Mouse (Mus musculus): ENCODE measurements around the gene Plin4. TPM values are rescaled to one million over a fixed set of nuclear protein-coding genes. Genes with fewer than 3 reads are reported as not detected.
"Not testable (repeated sequence)": the region's sequence is repeated elsewhere in the genome, so short reads cannot be mapped to it uniquely, and the experiment has no call there.

The Plin4 gene
- polyA plus RNA-seq, 1 experiment from 2014 or later = 0.15 TPM

GRCm38 (mm10) chr17:56065715-56066114 lies 43.9 kb downstream of the Plin4 start:
- not testable (repeated sequence) for H3K9ac ChIP-seq (ENCODE audit: low read depth, low read length); H3K27ac ChIP-seq (ENCODE audit: low read length); H3K4me3 ChIP-seq (ENCODE audit: low read depth, low read length); H3K9me3 ChIP-seq (replicated peaks; ENCODE audit: control insufficient read depth, low read length, poor library complexity, severe bottlenecking); H3K4me1 ChIP-seq (ENCODE audit: control insufficient read depth, insufficient read depth, low read length); H3K27me3 ChIP-seq (ENCODE audit: control insufficient read depth, insufficient read depth, low read depth, low read length); ATAC-seq; H3K4me2 ChIP-seq (ENCODE audit: low read length)
- H3K36me3 ChIP-seq (ENCODE audit: control insufficient read depth, insufficient read depth, low read length) = peaks cover 38% of the 10 kb centered on the region
- 82% methylated on average over 6 of the region's 6 CpGs for WGBS

GRCm38 (mm10) chr17:56062081-56062480 lies 47.5 kb downstream of the Plin4 start:
- no peak overlapping the region for H3K9ac ChIP-seq (ENCODE audit: low read depth, low read length)
- ATAC-seq = no peak
- no peaks in the 10 kb centered on the region for H3K9me3 ChIP-seq (replicated peaks; ENCODE audit: control insufficient read depth, low read length, poor library complexity, severe bottlenecking)
- H3K27ac ChIP-seq (ENCODE audit: low read length) = no peak overlapping the region
- no peaks in the 10 kb centered on the region for H3K4me1 ChIP-seq (ENCODE audit: control insufficient read depth, insufficient read depth, low read length)
- H3K36me3 ChIP-seq (ENCODE audit: control insufficient read depth, insufficient read depth, low read length) = peaks cover 9% of the 10 kb centered on the region
- no peaks in the 10 kb centered on the region for H3K27me3 ChIP-seq (ENCODE audit: control insufficient read depth, insufficient read depth, low read depth, low read length)
- no peak overlapping the region for H3K4me3 ChIP-seq (ENCODE audit: low read depth, low read length)
- no peak overlapping the region for H3K4me2 ChIP-seq (ENCODE audit: low read length)
- WGBS = 91% methylated on average over 7 of the region's 7 CpGs

GRCm38 (mm10) chr17:56057381-56058120 lies 52.1 kb downstream of the Plin4 start:
- Histone ChIP-seq H3K27ac (ENCODE audit: low read length) (no peak overlapping the region), H3K4me3 (ENCODE audit: low read depth, low read length) (no peak overlapping the region), H3K27me3 (ENCODE audit: control insufficient read depth, insufficient read depth, low read depth, low read length) (no peaks in the 10 kb centered on the region), H3K9me3 (replicated peaks; ENCODE audit: control insufficient read depth, low read length, poor library complexity, severe bottlenecking) (no peaks in the 10 kb centered on the region), H3K36me3 (ENCODE audit: control insufficient read depth, insufficient read depth, low read length) (peaks cover 2% of the 10 kb centered on the region; the same call in 1 of the 2 replicates), H3K9ac (ENCODE audit: low read depth, low read length) (no peak overlapping the region), H3K4me2 (ENCODE audit: low read length) (no peak overlapping the region), H3K4me1 (ENCODE audit: control insufficient read depth, insufficient read depth, low read length) (no peaks in the 10 kb centered on the region)
- 81% methylated on average over 11 of the region's 11 CpGs for whole genome bisulfite sequencing
- ATAC-seq = no peak

GRCm38 (mm10) chr17:56055945-56056678 lies 53.5 kb downstream of the Plin4 start:
- Histone ChIP-seq H3K27ac (ENCODE audit: low read length) (peak overlapping the region; percentile 13; the same call in 1 of the 2 replicates), H3K4me3 (ENCODE audit: low read depth, low read length) (no peak overlapping the region), H3K36me3 (ENCODE audit: control insufficient read depth, insufficient read depth, low read length) (peaks cover 2% of the 10 kb centered on the region; the same call in 1 of the 2 replicates), H3K4me2 (ENCODE audit: low read length) (no peak overlapping the region), H3K27me3 (ENCODE audit: control insufficient read depth, insufficient read depth, low read depth, low read length) (no peaks in the 10 kb centered on the region), H3K9ac (ENCODE audit: low read depth, low read length) (no peak overlapping the region), H3K9me3 (replicated peaks; ENCODE audit: control insufficient read depth, low read length, poor library complexity, severe bottlenecking) (no peaks in the 10 kb centered on the region), H3K4me1 (ENCODE audit: control insufficient read depth, insufficient read depth, low read length) (no peaks in the 10 kb centered on the region)
- 43% methylated on average over 4 of the region's 4 CpGs for WGBS
- peak; percentile 41; the same call in 1 of the 2 replicates for ATAC-seq

GRCm38 (mm10) chr17:56054938-56055337 lies 54.7 kb downstream of the Plin4 start:
- Histone ChIP-seq H3K27ac (ENCODE audit: low read length) (no peak overlapping the region), H3K9me3 (replicated peaks; ENCODE audit: control insufficient read depth, low read length, poor library complexity, severe bottlenecking) (no peaks in the 10 kb centered on the region), H3K27me3 (ENCODE audit: control insufficient read depth, insufficient read depth, low read depth, low read length) (no peaks in the 10 kb centered on the region), H3K4me2 (ENCODE audit: low read length) (no peak overlapping the region), H3K36me3 (ENCODE audit: control insufficient read depth, insufficient read depth, low read length) (peaks cover 2% of the 10 kb centered on the region; the same call in 1 of the 2 replicates), H3K4me1 (ENCODE audit: control insufficient read depth, insufficient read depth, low read length) (no peaks in the 10 kb centered on the region), H3K4me3 (ENCODE audit: low read depth, low read length) (no peak overlapping the region), H3K9ac (ENCODE audit: low read depth, low read length) (no peak overlapping the region)
- no peak for ATAC-seq

- no peaks in the 10 kb centered on the region for H3K4me1 ChIP-seq (ENCODE audit: control insufficient read depth, insufficient read depth, low read length)
- H3K4me2 ChIP-seq (ENCODE audit: low read length) = no peak overlapping the region
- H3K27ac ChIP-seq (ENCODE audit: low read length) = no peak overlapping the region
- no peaks in the 10 kb centered on the region for H3K9me3 ChIP-seq (replicated peaks; ENCODE audit: control insufficient read depth, low read length, poor library complexity, severe bottlenecking)
- H3K36me3 ChIP-seq (ENCODE audit: control insufficient read depth, insufficient read depth, low read length) = no peaks in the 10 kb centered on the region
- no peak for ATAC-seq
- no peak overlapping the region for H3K4me3 ChIP-seq (ENCODE audit: low read depth, low read length)
- H3K27me3 ChIP-seq (ENCODE audit: control insufficient read depth, insufficient read depth, low read depth, low read length) = no peaks in the 10 kb centered on the region
- no peak overlapping the region for H3K9ac ChIP-seq (ENCODE audit: low read depth, low read length)
- 95% methylated on average over 5 of the region's 5 CpGs for WGBS
These were observed 58.2 kb downstream of the Plin4 start for GRCm38 (mm10) chr17:56051369-56051768.

Other genes starting within 250 kb of the Plin4 start
- gene Zfp119a, start 230.9 kb downstream of the Plin4 start, polyA plus RNA-seq (2015; fragmentation: Nextera tagmentation; extraction: Ambion mirVana) = 12.8 and 14.8 TPM in 2 replicates
- gene Zfp959, start 217.7 kb downstream of the Plin4 start, polyA plus RNA-seq (2015; fragmentation: Nextera tagmentation; extraction: Ambion mirVana) = 14.1 and 15.6 TPM in 2 replicates
- gene Zfp119b, start 160.3 kb downstream of the Plin4 start, polyA plus RNA-seq (2015; fragmentation: Nextera tagmentation; extraction: Ambion mirVana) = 10.1 and 11.2 TPM in 2 replicates
- gene Ebi3, start 157.2 kb downstream of the Plin4 start, polyA plus RNA-seq (2015; fragmentation: Nextera tagmentation; extraction: Ambion mirVana) = 6.0 and 7.1 TPM in 2 replicates
- gene Yju2, start 150.7 kb downstream of the Plin4 start, polyA plus RNA-seq (2015; fragmentation: Nextera tagmentation; extraction: Ambion mirVana) = 21.2 and 24.6 TPM in 2 replicates
- 185 and 187 TPM in 2 replicates for gene Shd, start 139.3 kb downstream of the Plin4 start, polyA plus RNA-seq (2015; fragmentation: Nextera tagmentation; extraction: Ambion mirVana)
- 200 and 218 TPM in 2 replicates for gene Fsd1, start 123.3 kb downstream of the Plin4 start, polyA plus RNA-seq (2015; fragmentation: Nextera tagmentation; extraction: Ambion mirVana)
- 6.4 and 7.6 TPM in 2 replicates for gene Stap2, start 104.2 kb downstream of the Plin4 start, polyA plus RNA-seq (2015; fragmentation: Nextera tagmentation; extraction: Ambion mirVana)
- 115 and 117 TPM in 2 replicates for gene Mpnd, start 104.1 kb downstream of the Plin4 start, polyA plus RNA-seq (2015; fragmentation: Nextera tagmentation; extraction: Ambion mirVana)
- gene Sh3gl1, start 73.2 kb downstream of the Plin4 start, polyA plus RNA-seq (2015; fragmentation: Nextera tagmentation; extraction: Ambion mirVana) = 102 and 108 TPM in 2 replicates
- gene Chaf1a, start 69.4 kb downstream of the Plin4 start, polyA plus RNA-seq (2015; fragmentation: Nextera tagmentation; extraction: Ambion mirVana) = 3.6 and 5.0 TPM in 2 replicates
- gene Ubxn6, start 34.8 kb downstream of the Plin4 start, polyA plus RNA-seq (2015; fragmentation: Nextera tagmentation; extraction: Ambion mirVana) = 84.0 and 88.5 TPM in 2 replicates
- 140 and 148 TPM in 2 replicates for gene Hdgfl2, start 30.2 kb downstream of the Plin4 start, polyA plus RNA-seq (2015; fragmentation: Nextera tagmentation; extraction: Ambion mirVana)
- 1.2 and 2.8 TPM in 2 replicates for gene Plin5, start 7.8 kb upstream of the Plin4 start, polyA plus RNA-seq (2015; fragmentation: Nextera tagmentation; extraction: Ambion mirVana)
- gene Lrg1, start 12.2 kb upstream of the Plin4 start, polyA plus RNA-seq (2015; fragmentation: Nextera tagmentation; extraction: Ambion mirVana) = 0.25 and 0.30 TPM in 2 replicates
- 13.2 and 14.4 TPM in 2 replicates for gene Sema6b, start 30.5 kb upstream of the Plin4 start, polyA plus RNA-seq (2015; fragmentation: Nextera tagmentation; extraction: Ambion mirVana)
- 10.5 and 10.8 TPM in 2 replicates for gene Tnfaip8l1, start 52.7 kb upstream of the Plin4 start, polyA plus RNA-seq (2015; fragmentation: Nextera tagmentation; extraction: Ambion mirVana)
- 65.7 and 71.5 TPM in 2 replicates for gene Mydgf, start 74.1 kb upstream of the Plin4 start, polyA plus RNA-seq (2015; fragmentation: Nextera tagmentation; extraction: Ambion mirVana)
- 24.2 and 25.4 TPM in 2 replicates for gene Dpp9, start 109.1 kb upstream of the Plin4 start, polyA plus RNA-seq (2015; fragmentation: Nextera tagmentation; extraction: Ambion mirVana)
- 15.5 and 18.2 TPM in 2 replicates for gene Fem1a, start 147.0 kb upstream of the Plin4 start, polyA plus RNA-seq (2015; fragmentation: Nextera tagmentation; extraction: Ambion mirVana)
- 1.3 TPM in 2 replicates for gene Ticam1, start 167.0 kb upstream of the Plin4 start, polyA plus RNA-seq (2015; fragmentation: Nextera tagmentation; extraction: Ambion mirVana)
- gene Plin3, start 183.1 kb upstream of the Plin4 start, polyA plus RNA-seq (2015; fragmentation: Nextera tagmentation; extraction: Ambion mirVana) = 10.7 and 12.3 TPM in 2 replicates
- not detected in 2 replicates for gene Arrdc5, start 190.5 kb upstream of the Plin4 start, polyA plus RNA-seq (2015; fragmentation: Nextera tagmentation; extraction: Ambion mirVana)
- gene Uhrf1, start 193.5 kb upstream of the Plin4 start, polyA plus RNA-seq (2015; fragmentation: Nextera tagmentation; extraction: Ambion mirVana) = 11.6 and 15.6 TPM in 2 replicates
- gene Kdm4b, start 216.3 kb upstream of the Plin4 start, polyA plus RNA-seq (2015; fragmentation: Nextera tagmentation; extraction: Ambion mirVana) = 63.7 and 75.3 TPM in 2 replicates